Mouse (Mus musculus): Measurements from ENCODE around the gene Il6st.
A peak's percentile ranks its signal among the peaks of the same experiment; 100 is the strongest.
"Not testable (repeated sequence)": the region's sequence is repeated elsewhere in the genome, so short reads cannot be mapped to it uniquely, and the experiment has no call there.

Il6st gene

DNA sequence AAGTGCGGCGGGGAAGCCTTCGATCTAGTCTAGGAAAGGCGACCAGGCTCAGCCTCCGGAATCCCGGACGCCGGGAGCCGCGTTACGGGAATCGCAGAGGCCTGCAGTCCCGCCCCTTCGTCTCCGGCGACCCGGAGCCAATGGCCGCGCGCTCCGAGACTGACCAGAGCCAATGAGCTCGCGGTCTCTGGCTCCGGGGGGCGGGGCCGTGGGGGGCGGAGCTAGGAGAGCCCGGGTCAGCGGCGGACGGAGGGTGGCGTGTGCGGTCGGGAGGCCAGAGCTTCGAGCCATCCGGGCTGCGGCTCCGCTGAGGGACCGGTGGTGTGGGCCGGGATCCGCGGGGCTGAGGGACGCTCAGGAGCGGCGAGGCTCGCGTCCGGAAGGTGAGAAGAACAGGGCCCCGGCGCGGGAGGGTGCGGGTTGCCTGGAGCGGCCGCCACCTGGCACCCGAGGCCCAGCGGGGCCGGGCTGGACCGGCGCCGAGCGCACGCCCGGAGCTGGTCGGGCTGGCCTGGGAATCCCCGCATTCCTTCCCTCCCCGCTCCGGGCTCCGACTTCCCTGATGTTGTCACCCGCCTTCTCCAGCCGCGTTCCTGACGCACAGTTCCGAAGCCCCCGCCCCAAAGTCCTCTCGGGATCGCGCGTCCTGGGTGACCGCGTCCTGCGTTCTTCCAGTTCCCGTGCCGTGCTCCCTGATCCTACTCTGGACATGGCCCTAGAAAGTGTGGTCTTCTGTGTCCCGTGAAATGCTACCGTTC lies at the start of gene Il6st:
TSS of gene Il6st (plus strand) at position 203 of the 758 bp plus-strand sequence.
- DNase-seq (ENCODE audit: low read depth), result peak; percentile 82

DNA sequence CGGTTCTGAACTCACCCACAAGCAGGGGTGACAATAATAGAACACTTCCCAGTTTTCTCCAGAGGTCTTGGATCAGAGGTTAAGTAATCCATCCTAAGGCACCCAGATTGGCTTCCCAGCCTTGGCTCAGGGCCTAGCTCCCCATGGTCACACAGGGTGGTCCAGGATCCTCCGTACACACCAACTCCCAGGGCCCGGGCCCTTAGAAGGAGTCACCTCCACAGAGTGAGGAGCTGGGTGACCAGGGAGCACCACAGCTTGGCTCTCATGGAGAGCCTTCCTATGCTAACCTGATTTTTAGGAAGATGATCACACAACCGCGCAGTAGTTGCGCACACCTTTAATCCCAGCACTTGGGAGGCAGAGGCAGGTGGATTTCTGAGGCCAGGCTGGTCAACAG lies 48.0 kb upstream of the Il6st start:
- DNase-seq (ENCODE audit: low read depth), result no peak

DNA sequence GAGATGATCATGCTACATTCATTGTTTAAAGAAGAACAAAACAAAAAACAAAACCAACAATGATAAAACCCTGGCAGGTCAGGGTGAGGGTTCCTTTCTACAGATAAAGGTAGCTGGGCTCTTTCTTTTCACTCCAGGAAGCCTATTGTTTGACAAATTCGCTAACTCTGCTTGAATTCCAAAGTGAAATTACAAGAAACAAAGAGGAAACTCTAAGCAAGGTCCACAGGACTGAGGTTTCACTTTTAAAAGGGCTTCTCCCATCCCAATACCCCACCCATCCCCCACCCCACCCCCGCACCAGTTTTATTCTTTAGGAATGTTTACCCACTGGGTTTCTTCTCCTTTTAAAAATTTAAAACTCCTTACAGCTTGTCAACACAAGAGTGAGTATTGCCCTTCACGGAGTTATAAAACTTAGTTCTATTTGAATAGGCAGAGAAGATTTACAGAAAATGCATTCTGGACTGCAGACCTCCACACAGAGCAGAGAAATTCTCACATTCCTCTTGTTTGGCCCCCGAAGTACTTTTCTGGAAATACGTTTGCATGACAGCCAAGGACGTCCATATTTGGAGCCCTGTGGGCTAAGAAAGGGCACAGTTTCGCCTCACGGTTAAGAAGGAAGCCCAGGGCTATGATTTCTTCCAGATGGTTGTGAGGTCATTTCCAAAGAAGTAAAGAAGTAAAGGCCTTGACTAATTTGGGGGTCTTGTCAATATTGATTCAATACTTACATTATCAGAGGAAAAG lies 47.3 kb upstream of the Il6st start:
- no peak for DNase-seq (ENCODE audit: low read depth)

DNA sequence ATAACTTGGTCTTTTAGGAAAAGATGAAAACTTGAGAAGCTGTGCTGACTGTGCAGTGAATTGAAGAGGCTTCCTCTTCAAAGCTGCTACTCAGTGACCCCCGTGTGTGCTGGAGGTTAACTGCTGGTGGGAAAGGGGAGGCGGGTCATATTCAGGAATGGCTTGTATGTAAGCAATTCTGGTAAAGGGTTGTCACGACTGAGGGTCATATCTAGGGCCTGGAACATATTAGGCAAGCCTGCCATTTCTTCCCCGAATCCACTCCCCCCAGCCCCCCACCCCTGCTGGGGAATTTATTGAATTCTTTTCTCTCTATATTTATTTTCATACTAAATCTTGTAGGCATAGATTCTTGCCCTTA lies 46.7 kb upstream of the Il6st start:
- no peak for DNase-seq (ENCODE audit: low read depth)

- peak; percentile 25 for DNase-seq (ENCODE audit: low read depth)
These were observed 45.9 kb upstream of the Il6st start for GRCm38 (mm10) chr13:112417861-112418423.

- no peak for DNase-seq (ENCODE audit: low read depth)
These were observed 45.3 kb upstream of the Il6st start for GRCm38 (mm10) chr13:112418595-112418994.

DNA sequence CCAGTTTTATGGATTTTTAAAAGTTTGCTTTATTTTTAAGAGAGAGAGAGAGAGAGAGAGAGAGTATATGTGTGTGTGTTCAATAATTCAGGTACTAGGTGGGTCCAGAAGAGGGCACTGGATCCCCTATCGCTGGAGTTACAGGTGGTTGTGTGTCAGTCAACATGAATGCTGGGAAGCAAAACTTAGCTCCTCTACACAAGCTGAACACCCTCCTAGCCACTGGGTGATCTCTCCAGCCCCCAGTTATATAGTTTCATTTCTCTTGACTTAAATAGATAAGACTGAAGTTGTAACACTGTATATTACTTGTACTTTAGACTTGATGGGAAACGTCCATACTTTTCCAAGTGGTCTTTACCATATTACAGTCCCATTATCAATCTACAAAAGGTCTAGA lies 39.7 kb upstream of the Il6st start:
- no peak for DNase-seq (ENCODE audit: low read depth)

DNA sequence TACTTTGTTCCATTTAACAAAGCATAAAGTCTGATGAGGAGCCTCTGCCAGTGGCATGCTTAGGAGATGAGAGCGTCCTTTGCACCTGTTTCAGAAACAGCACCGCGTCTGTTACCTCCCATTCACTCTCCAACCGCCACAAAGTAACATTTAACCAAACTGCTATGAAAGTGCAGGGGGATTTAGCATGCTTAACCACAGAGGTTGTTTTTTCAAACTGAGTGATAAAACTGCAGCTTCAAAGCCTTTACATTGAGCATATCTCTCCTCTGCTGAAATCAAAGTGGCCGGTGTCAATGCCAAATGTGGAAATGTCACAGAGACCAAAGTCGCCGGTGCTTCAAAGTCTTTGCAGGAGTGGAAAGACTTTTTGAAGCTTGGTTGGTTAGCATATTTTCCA lies 39.2 kb upstream of the Il6st start:
- DNase-seq (ENCODE audit: low read depth), result no peak

GRCm38 (mm10) chr13:112425181-112425654 lies 38.7 kb upstream of the Il6st start:
- no peak for DNase-seq (ENCODE audit: low read depth)

DNA sequence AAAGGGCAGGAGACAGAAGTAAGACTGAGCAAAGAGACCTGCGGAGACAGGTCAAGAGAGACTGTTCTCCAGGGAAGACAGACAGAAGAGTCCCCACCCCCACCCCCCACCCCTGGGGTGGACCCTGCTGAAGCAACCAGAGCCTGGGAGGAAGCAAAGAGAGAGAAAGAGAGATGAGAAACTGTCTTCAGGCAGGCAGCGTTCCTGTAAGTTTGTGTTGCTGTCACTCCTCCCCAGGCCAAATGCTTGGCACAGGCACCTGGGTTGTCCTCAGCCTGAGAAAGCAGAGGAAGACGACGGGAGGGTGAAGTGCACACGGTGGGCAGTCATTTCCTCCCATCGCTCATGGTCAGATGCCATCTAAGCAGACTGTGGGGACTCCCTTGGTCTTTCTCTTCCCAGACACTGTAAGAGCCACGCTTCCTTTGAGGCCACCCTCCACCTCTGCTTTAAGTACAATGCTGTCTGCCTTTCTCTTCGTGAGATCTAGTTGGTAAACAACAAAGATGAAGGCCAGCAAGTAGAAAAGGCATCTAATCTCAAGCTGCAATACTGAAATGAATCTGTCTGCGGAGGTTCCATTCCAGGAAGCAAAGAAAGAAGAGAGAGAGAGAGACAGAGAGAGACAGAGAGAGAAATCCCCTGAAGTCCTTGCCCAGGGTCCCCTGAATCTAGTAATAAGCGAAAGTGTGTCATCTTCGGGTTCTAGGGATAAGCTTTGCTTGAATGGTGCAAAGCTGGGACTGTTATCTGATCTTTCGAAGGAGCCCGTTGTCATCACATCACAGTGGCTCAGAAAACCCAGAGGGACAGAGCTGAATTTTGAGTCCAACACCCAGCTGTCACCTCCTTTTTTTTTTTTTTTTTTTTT lies 37.4 kb upstream of the Il6st start:
- no peak for DNase-seq (ENCODE audit: low read depth)

- not testable (repeated sequence) for DNase-seq (ENCODE audit: low read depth)
These were observed 36.8 kb upstream of the Il6st start for GRCm38 (mm10) chr13:112427136-112427470.

DNA sequence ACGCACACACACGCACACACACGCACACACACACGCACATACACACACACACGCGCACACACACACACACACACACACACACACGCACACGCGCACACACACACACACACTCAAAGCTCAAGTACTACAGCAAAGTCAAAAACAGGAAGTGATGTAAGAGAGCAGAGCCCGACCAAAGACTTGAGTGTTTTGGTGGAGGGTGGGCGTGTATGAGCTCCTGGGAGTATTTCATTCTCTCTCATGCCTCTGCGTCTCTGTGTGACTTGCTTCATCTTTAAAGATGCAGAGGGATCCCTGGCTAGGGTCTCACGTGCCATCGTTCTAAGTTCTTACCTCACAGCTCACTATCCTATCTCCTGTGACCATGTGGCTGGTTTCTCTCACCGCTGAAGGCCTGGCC lies 36.3 kb upstream of the Il6st start:
- no peak for DNase-seq (ENCODE audit: low read depth)

- DNase-seq (ENCODE audit: low read depth), result no peak
These were observed 30.6 kb upstream of the Il6st start for GRCm38 (mm10) chr13:112433271-112433670.

GRCm38 (mm10) chr13:112435241-112436075 lies 28.4 kb upstream of the Il6st start:
- no peak for DNase-seq (ENCODE audit: low read depth)

- DNase-seq (ENCODE audit: low read depth), result no peak
These were observed 27.6 kb upstream of the Il6st start for GRCm38 (mm10) chr13:112436288-112436687.

DNA sequence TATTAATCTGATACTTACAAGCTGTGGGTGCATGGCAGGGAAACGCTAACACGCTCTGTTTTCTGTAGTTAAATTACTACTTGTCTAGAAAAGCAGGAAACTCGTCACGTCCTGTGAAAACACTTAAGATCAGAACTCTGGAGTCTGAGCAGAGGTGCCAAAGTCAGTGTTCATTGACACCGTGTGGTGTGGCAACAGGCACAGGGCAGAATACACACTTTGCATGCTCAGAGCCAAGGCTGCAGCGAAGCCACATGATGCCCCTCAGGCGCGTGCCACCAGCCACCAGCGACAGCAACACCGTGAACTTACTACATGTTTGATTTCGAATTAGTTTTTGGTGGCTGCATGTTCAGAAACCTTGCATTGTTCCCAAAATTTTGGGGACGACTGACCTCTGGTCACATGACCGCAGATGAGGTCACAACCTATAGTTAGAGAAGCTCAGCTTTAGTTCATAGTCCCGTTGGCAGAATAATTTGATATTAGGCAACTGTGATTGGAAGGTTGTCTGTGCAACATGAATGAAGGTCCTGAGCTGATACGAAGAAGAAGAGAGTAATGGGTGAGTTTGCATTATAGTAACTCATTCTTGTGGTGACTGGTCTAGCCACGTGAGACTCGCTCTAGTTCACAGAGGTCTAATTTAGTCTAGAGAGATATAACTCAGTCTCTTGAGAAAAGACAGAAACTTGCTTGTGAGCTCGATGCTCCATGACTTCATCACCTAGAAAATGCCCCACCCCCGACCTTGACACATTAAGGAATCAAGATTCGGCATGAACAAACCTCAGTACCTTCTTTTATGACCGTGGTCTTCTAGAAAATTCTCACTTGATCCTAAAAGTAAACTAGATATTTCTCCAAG lies 25.6 kb upstream of the Il6st start:
- no peak for DNase-seq (ENCODE audit: low read depth)

DNA sequence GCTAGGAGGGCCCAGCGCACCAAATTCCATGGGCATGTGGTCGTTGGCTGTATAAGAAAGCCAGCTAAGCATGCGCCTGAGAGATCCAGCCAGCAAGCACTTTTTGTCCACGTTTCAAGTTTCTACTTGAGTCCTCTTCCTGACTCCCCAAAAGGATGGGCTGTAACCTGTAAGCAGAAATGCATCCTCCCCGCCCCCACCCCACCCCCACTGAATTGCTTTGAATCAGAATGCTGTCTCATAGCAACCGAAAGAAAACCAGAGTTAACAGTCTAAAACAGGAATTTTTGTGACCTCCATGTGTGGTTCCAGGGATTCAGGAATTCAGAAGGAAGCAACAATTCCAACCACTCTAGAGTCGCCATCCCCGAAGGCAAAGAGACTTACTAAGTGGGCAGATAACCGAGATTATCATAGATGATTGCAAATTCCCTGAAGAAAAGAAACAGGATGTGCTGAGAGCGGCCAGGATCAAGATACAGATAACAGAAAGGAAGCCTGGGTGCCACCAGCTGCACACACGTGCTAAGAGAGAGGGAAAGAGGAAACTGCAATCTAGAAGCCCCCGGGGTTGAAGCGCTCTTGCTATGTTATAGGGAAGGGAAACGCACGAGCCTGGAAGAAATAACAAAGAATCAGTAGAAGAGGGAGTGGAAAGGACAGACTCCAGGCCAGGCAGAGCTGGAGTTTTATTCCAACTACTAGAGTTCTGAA lies 24.6 kb upstream of the Il6st start:
- no peak for DNase-seq (ENCODE audit: low read depth)

DNA sequence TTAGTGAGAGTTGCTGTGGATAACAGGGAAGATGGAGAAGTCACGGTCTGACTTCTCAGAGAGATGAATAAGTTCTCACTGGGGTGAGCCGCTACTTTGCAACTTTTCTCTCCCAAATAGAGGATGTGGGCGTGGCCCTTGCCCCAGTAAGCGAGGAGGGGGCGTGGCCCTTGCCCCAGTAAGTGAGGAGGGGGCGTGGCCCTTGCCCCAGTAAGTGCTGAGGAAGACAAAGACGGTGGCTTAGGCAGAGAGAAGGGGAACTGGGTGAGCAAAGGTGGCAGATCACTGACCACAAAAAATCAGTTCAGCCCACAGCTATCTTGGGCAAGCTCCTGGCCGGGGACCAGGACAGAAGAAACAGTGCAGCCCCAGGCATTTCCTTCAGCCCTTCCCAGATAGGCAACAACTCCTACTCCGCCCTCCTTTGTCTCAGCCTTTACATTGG lies 23.9 kb upstream of the Il6st start:
- DNase-seq (ENCODE audit: low read depth), result no peak

GRCm38 (mm10) chr13:112440668-112441067 lies 23.2 kb upstream of the Il6st start:
- no peak for DNase-seq (ENCODE audit: low read depth)

All from c-Kit-positive CD71-positive TER-119-negative erythroid progenitor cells, embryonic 14.5 days (primary cell).